Mouse (Mus musculus) forebrain, postnatal 0 days (tissue): Measurements from ENCODE around the gene Chrng. TPM values are rescaled to one million over a fixed set of nuclear protein-coding genes. Genes with fewer than 3 reads are reported as not detected.

Source experiments
- ATAC-seq: fragments of 200-750 bp; cut with Nextera tagmentation; 2 replicates; pipeline ENCODE4 v1.8.0; 2017; ENCODE audit warnings: mild to moderate bottlenecking, moderate library complexity
- DNase-seq: peaks from one replicate; pipeline ENCODE4 v3.0.0-alpha.2; 2015
- H3K27ac ChIP-seq: fragments of 300-500 bp; sonication (generic); 2 replicates; pipeline ENCODE4 v1.5.1; 2014; ENCODE audit warnings: low read depth, mild to moderate bottlenecking, antibody characterized with exemption, low read length, moderate library complexity, mixed read lengths
- H3K27me3 ChIP-seq: fragments of 300-500 bp; sonication (generic); 2 replicates; pipeline ENCODE4 v1.6.1; 2014; ENCODE audit warnings: mild to moderate bottlenecking, low read length, mixed read lengths; ENCODE audit not compliant: insufficient read depth
- H3K36me3 ChIP-seq: fragments of 300-500 bp; sonication (generic); 2 replicates; pipeline ENCODE4 v1.6.1; 2014; ENCODE audit warnings: mild to moderate bottlenecking, moderate library complexity; ENCODE audit not compliant: insufficient read depth
- H3K4me1 ChIP-seq: fragments of 300-500 bp; sonication (generic); 2 replicates; pipeline ENCODE4 v1.6.1; 2014; ENCODE audit warnings: antibody characterized with exemption; ENCODE audit not compliant: insufficient read depth
- H3K4me2 ChIP-seq: fragments of 300-500 bp; sonication (generic); 2 replicates; pipeline ENCODE4 v1.6.1; 2014; ENCODE audit warnings: low read depth, mild to moderate bottlenecking, moderate library complexity
- H3K4me3 ChIP-seq: fragments of 300-500 bp; sonication (generic); 2 replicates; pipeline ENCODE4 v1.5.1; 2014; ENCODE audit warnings: low read depth, low read length, mixed read lengths
- H3K9ac ChIP-seq: fragments of 300-500 bp; sonication (generic); 2 replicates; pipeline ENCODE4 v1.6.1; 2014; ENCODE audit warnings: mild to moderate bottlenecking
- H3K9me3 ChIP-seq: fragments of 300-500 bp; sonication (generic); 2 replicates; pipeline ENCODE4 v1.6.1; 2016; ENCODE audit warnings: low read length
- CTCF ChIP-seq: sonication (generic); IDR thresholded peaks from 2 replicates; pipeline ENCODE4 v1.5.1; 2016; ENCODE audit warnings: antibody characterized with exemption, control low read depth, low read depth
- WGBS: fragments of 180-500 bp; shearing (Covaris S2); extraction: QIAGEN DNeasy Blood & Tissue Kit; methylation state at CpG from one replicate; pipeline ENCODE4 v1.1.7; 2014; 5-methylcytosine and 5-hydroxymethylcytosine counted together
- polyA plus RNA-seq: library from polyadenylated mRNA; unstranded; fragments of >200 nt; fragmentation: Nextera tagmentation; extraction: Ambion mirVana; gene quantifications from 2 replicates; pipeline ENCODE4 v1.2.1, GENCODE M21; 2015
- total RNA-seq: library from RNA; depleted of rRNA; stranded (reverse); fragments of >200 nt; gene quantifications from 2 replicates; pipeline ENCODE4 v1.2.3, GENCODE M21; 2014; rRNA removed

Gene Chrng
- total RNA-seq (not detected in 2 replicates), polyA plus RNA-seq (not detected in 2 replicates)

DNA sequence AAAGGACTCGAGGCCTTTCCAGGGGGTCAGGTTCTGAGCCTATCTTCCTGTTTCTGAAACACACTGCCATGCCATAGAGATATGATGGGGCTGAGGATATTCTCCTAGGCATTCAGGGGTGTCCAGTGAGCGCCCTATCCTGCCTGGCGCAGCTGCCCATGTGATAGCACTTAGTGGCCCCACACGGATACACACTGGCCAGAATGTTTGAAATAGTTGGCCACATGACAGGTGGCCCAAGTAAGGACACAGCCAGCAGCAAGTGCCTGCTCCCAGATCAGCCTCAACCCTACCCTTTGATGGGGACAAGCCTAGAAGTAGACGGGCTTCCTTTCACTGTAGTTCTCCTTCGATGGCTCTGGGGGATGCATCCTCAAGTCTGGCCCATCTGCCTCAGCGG lies at the start of gene Chrng:
TSS of gene Chrng (plus strand) at position 193 of the 400 bp plus-strand sequence.
- no peak for DNase-seq
- H3K9ac ChIP-seq = no peak within 1 kb of the TSS
- H3K4me1 ChIP-seq = no peaks in the 10 kb centered on the region
- TF ChIP-seq CTCF = no peak
- WGBS = 89% methylated on average over 7 of the region's 7 CpGs
- H3K4me3 ChIP-seq = no peak within 1 kb of the TSS
- H3K27ac ChIP-seq = no peak within 1 kb of the TSS
- no peak for ATAC-seq
- no peaks in the 10 kb centered on the region for H3K9me3 ChIP-seq
- no peaks in the 10 kb centered on the region for H3K27me3 ChIP-seq
- H3K36me3 ChIP-seq = no peaks in the 10 kb centered on the region
- no peak within 1 kb of the TSS for H3K4me2 ChIP-seq

DNA sequence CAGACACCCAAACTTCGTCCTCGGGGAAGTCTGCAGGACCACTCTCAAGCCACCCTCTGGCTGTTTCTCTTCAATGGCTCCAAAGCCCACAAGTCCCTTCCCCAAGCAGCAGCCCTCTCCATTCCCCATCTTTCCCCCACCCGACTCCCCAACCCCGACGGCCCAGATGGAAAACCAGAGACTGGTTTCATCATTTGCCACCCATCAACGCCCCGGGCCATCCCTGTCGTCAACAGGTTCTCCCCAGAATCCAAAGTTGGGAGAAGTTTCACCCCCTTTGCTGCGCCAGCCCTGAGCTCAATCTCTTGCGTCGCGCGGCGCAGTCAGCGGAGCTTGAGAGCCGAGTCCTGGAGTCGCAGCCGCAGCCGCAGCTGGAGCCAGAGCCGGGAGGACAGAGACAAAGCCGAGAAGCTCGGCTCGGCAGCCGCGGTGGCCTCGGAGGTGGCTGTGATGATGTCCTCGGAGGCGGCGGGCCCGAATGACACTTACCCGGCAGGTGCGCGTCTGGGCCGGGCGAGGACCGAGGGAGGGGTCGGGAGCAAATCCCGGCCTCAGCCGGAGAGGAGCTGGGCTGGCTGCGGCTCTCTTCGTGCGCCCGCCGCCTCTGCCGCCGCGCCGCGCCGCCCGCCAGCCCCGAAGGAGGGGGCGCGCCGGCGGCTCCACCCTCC lies 48.8 kb upstream of the Chrng start:
- Histone ChIP-seq H3K36me3 (no peaks in the 10 kb centered on the region), H3K4me3 (peak overlapping the region; percentile 42), H3K4me1 (no peaks in the 10 kb centered on the region), H3K4me2 (peak overlapping the region; percentile 79), H3K9ac (peak overlapping the region; percentile 43; the same call in 1 of the 2 replicates), H3K27ac (no peak overlapping the region), H3K9me3 (no peaks in the 10 kb centered on the region), H3K27me3 (peaks cover 66% of the 10 kb centered on the region)
- peak; percentile 50 for ATAC-seq
- peak; percentile 55 for DNase-seq
- TF ChIP-seq CTCF = no peak
- 5% methylated on average over 41 of the region's 56 CpGs for WGBS

DNA sequence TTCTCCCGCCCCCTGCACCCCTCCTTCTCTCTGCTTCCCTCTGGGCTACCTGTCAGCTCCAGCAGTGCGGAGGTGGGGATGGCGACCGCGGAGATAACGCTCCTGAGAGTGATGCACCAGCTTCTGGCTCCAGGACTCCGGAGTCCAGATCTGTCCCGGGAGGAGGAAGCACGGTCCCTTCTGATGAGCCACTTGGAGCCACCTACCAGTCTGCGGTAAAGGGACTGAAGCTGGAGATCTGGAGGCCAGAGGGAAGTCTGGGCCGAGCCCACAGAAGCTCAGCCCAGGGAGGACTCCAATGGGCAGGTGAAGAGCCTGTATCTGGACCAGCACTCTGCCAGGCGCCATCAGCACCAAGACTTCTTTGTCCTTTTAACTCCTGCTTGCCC lies 48.3 kb upstream of the Chrng start, which contains the start of gene Ecel1:
TSS of gene Ecel1 (minus strand) at position 323 of the 389 bp plus-strand sequence.
- Histone ChIP-seq H3K4me1 (no peaks in the 10 kb centered on the region), H3K27ac (no peak within 1 kb of the TSS), H3K9ac (peak within 1 kb of the TSS; percentile 43; the same call in 1 of the 2 replicates), H3K27me3 (peaks cover 63% of the 10 kb centered on the region), H3K4me2 (peak within 1 kb of the TSS; percentile 79), H3K36me3 (no peaks in the 10 kb centered on the region), H3K4me3 (peak within 1 kb of the TSS; percentile 42), H3K9me3 (no peaks in the 10 kb centered on the region)
- 4% methylated on average over 11 of the region's 12 CpGs for WGBS
- no peak for ATAC-seq
- TF ChIP-seq CTCF = no peak
- DNase-seq = no peak

GRCm38 (mm10) chr1:87159396-87159795 lies 45.1 kb upstream of the Chrng start:
- no peak overlapping the region for H3K4me3 ChIP-seq
- H3K27me3 ChIP-seq = peaks cover 31% of the 10 kb centered on the region
- no peak for TF ChIP-seq CTCF
- no peaks in the 10 kb centered on the region for H3K9me3 ChIP-seq
- no peaks in the 10 kb centered on the region for H3K4me1 ChIP-seq
- H3K9ac ChIP-seq = no peak overlapping the region
- no peak overlapping the region for H3K4me2 ChIP-seq
- no peak overlapping the region for H3K27ac ChIP-seq
- DNase-seq (no peak), ATAC-seq (no peak)
- WGBS = 86% methylated on average over 3 of the region's 3 CpGs
- H3K36me3 ChIP-seq = no peaks in the 10 kb centered on the region

DNA sequence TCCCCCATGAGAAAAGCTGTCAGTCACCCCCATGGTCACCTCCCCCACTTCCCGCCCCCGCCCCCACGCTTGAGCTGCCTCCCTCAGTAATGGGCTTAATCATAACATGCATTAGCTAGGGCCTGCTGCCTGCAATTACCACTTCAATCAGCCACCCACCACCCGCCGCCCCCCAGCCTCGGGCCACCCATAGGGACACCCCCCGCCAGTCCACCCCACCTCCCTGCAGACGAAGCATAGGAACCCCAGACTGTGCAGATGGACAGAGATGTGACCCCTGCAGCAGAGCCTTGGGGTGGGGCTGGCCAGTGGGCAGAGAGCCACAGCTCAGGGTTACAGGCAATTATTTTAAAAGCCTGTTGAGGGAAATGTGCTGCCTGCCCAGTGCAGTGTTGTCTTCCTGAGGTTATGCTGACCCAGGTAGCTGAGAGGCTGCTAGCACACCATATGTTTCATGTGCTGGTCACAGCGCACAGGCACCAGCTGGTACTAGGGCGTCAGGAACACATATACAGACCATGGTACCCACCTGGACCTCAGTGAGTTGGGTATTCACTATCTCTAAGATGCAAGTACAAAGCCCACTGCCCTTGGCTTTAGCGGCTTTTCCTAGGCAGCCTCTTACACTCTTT lies 40.2 kb upstream of the Chrng start:
- Histone ChIP-seq H3K4me1 (peaks cover 3% of the 10 kb centered on the region; the same call in 1 of the 2 replicates), H3K27ac (no peak overlapping the region), H3K9ac (no peak overlapping the region), H3K4me3 (no peak overlapping the region), H3K4me2 (no peak overlapping the region), H3K36me3 (no peaks in the 10 kb centered on the region), H3K9me3 (no peaks in the 10 kb centered on the region), H3K27me3 (no peaks in the 10 kb centered on the region)
- TF ChIP-seq CTCF = no peak
- WGBS = 27% methylated on average over 11 of the region's 11 CpGs
- no peak for DNase-seq
- peak; percentile 32 for ATAC-seq

- no peak overlapping the region for H3K4me3 ChIP-seq
- no peak overlapping the region for H3K27ac ChIP-seq
- H3K9me3 ChIP-seq = no peaks in the 10 kb centered on the region
- 26% methylated on average over 9 of the region's 9 CpGs for WGBS
- no peaks in the 10 kb centered on the region for H3K27me3 ChIP-seq
- no peak overlapping the region for H3K9ac ChIP-seq
- H3K4me2 ChIP-seq = no peak overlapping the region
- ATAC-seq (peak; percentile 14; the same call in 1 of the 2 replicates), DNase-seq (no peak)
- no peaks in the 10 kb centered on the region for H3K36me3 ChIP-seq
- peaks cover 3% of the 10 kb centered on the region; the same call in 1 of the 2 replicates for H3K4me1 ChIP-seq
- no peak for TF ChIP-seq CTCF
Measured at GRCm38 (mm10) chr1:87164796-87165184, 39.7 kb upstream of the Chrng start.

- TF ChIP-seq CTCF = no peak
- ATAC-seq (peak; percentile 0; the same call in 1 of the 2 replicates), DNase-seq (no peak)
- H3K27ac ChIP-seq = no peak overlapping the region
- H3K4me3 ChIP-seq = no peak overlapping the region
- no peaks in the 10 kb centered on the region; the same call in 1 of the 2 replicates for H3K4me1 ChIP-seq
- WGBS = 10% methylated on average over 19 of the region's 19 CpGs
- H3K9ac ChIP-seq = no peak overlapping the region
- 0 out of 2 replicates have a peak overlapping the region, but pooled peaks have one; percentile 27 for H3K4me2 ChIP-seq
- no peaks in the 10 kb centered on the region for H3K9me3 ChIP-seq
- H3K27me3 ChIP-seq = no peaks in the 10 kb centered on the region
- no peaks in the 10 kb centered on the region for H3K36me3 ChIP-seq
Measured at GRCm38 (mm10) chr1:87170458-87170857, 34.0 kb upstream of the Chrng start.
